Mouse (Mus musculus) bone marrow, adult 2 months (tissue): ENCODE measurements around the gene Ero1lb.

Experiments used
- CTCF ChIP-seq: fragments of 200-500 bp; IDR thresholded peaks from 2 replicates; pipeline ENCODE4 v1.5.1; 2011; ENCODE audit warnings: low read length, control low read depth; ENCODE audit not compliant: control insufficient read depth, insufficient read depth
- POLR2A ChIP-seq: fragments of 200-500 bp; IDR thresholded peaks from 2 replicates; pipeline ENCODE4 v1.6.1; 2011; ENCODE audit warnings: low read depth, mild to moderate bottlenecking, control low read depth, low read length, borderline replicate concordance; ENCODE audit not compliant: control insufficient read depth

DNA sequence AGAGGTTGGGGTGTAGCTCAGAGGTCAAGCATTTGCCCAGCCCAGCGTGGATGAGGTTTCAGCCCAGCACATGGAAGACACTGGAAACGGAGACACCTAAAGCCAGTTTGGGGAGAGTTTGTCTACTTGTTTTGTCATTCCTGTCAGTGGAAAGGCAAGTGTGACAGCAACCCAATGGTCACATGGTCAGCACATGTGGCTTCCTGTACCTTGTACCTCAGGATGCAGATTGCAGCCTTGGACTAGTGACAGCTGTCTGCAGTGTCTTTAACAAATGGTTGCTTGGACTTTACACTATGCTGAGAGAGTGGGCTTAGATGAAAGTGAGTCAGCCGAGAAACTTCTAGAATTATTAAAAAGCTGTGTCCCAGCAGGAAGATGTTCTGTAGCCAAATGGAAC lies 31.0 kb upstream of the Ero1lb start:
- TF ChIP-seq POLR2A (no peak), CTCF (no peak)
